Mouse (Mus musculus) midbrain, embryonic 10.5 days (tissue): ENCODE measurements at regions not wholly inside any gene's neighbourhood (a gene's known extent, or its start where the extent isn't known, plus 50 kb on each side); places are given as distances from the start of the nearest gene placed in this dataset.

Experiments used
- DNase-seq: peaks from one replicate; pipeline ENCODE4 v3.0.0-alpha.2; 2017; ENCODE audit warnings: low spot score
- H3K27ac ChIP-seq: fragments of 300-500 bp; sonication (generic); replicated peaks from 2 replicates; pipeline ENCODE4 v1.5.1; 2016; ENCODE audit warnings: mild to moderate bottlenecking
- H3K27me3 ChIP-seq: fragments of 300-500 bp; sonication (generic); 2 replicates; pipeline ENCODE4 v1.6.1; 2016; ENCODE audit warnings: low read depth, mild to moderate bottlenecking; ENCODE audit not compliant: poor library complexity, severe bottlenecking
- H3K36me3 ChIP-seq: fragments of 300-500 bp; sonication (generic); 2 replicates; pipeline ENCODE4 v1.6.1; 2016; ENCODE audit warnings: mild to moderate bottlenecking, moderate library complexity
- H3K4me1 ChIP-seq: fragments of 300-500 bp; sonication (generic); 2 replicates; pipeline ENCODE4 v1.6.1; 2016
- H3K4me3 ChIP-seq: fragments of 300-500 bp; sonication (generic); 2 replicates; pipeline ENCODE4 v1.5.1; 2016; ENCODE audit warnings: mild to moderate bottlenecking, moderate library complexity
- H3K9me3 ChIP-seq: fragments of 300-500 bp; sonication (generic); replicated peaks from 2 replicates; pipeline ENCODE4 v1.6.1; 2016; ENCODE audit warnings: mild to moderate bottlenecking
- whole genome bisulfite sequencing: fragments of 180-500 bp; shearing (Covaris S2); methylation state at CpG from one replicate; pipeline ENCODE4 v1.1.7; 2016; 5-methylcytosine and 5-hydroxymethylcytosine counted together

DNA sequence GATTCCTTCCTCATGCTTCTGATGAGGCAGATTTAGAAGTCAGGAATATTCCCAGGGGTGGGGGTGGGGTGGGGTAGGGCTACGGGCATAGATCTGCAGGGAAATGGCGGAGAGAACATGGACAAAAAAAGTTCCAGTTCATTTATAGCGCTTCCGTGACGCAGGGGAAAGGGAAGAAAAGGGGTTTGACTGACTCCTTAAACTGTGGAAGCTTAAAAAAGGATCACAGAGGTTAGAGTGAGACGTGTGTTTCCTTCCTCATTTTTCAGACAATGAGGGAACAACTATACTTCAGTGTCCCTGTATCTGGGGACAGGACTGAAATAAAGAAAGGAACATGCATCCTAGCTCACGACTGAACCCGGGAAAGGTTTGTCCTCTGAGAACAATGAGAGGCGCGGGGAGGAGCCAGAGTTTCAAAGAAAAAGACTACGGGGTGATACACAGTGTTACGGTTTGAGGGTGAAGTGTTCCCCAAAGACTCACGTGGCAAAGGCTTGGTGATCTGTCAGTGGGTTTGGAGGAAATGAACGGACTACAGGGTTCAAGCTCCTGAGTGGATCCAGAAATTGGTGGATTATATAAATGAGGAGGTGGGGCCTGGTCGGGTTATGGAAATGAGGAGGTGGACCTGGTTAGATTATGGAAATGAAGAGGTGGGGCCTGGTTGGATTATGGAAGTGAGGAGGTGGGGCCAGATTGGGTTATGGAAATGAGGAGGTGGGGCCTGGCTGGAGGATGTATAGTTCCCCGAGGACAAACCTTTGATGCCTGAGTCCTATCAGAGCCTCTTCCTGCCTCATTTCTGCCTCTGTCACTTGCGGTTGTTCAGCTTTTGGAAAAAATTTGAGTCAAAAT is 57.8 kb upstream of the Tmem150c start:
- no peaks in the 10 kb centered on the region for H3K36me3 ChIP-seq
- H3K4me3 ChIP-seq, result peak overlapping the region; percentile 48
- DNase-seq, result peak; percentile 60
- no peaks in the 10 kb centered on the region for H3K9me3 ChIP-seq
- no peaks in the 10 kb centered on the region for H3K27me3 ChIP-seq
- peaks cover 18% of the 10 kb centered on the region for H3K4me1 ChIP-seq
- peak overlapping the region; percentile 82 for H3K27ac ChIP-seq
- WGBS, result 19% methylated on average over 17 of the region's 17 CpGs

DNA sequence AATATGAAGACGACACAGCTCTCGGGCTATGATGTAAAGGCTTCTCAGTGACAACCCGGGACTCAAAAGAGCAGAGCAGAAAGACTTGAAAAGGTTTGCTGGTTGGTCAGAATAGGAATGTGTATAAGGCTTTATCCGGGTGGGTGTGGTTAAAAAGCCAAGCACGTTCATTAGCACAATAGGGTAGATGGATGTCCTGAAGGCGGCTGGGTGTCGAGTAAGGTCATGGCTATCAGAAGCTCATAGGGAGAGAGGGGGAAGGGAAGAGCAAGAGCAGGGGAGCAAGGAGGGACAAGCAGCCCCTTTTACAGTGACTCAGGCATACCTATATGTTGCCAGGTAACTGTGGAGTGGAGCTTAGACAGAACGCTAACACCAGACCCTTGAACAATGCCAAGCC is 54.3 kb upstream of the Tmem150c start:
- Histone ChIP-seq H3K4me1 (peaks cover 18% of the 10 kb centered on the region), H3K36me3 (no peaks in the 10 kb centered on the region), H3K27me3 (no peaks in the 10 kb centered on the region), H3K9me3 (no peaks in the 10 kb centered on the region), H3K27ac (no peak overlapping the region), H3K4me3 (no peak overlapping the region)
- no peak for DNase-seq
- WGBS, result 72% methylated on average over 8 of the region's 8 CpGs

DNA sequence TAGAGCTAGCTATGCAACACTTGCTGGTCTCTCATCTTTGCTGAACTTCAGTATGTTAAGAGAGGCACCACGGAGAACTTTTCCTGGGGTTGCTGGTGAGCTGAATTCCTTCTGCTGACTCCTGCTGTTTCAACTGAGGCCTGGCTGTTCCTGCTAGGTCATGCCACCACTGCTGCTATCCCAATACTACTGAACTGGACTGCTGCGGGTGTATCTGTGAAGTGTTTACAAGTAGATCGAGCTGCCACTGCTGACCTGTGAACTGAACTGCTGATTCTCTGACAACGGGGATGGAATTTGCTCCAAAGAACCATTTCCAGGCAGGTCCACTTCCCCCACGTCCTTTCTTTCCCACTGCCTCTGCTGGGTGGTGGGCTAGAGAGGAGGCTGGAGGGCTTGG is 51.1 kb upstream of the Tmem150c start:
- Histone ChIP-seq H3K9me3 (no peaks in the 10 kb centered on the region), H3K4me3 (no peak overlapping the region), H3K36me3 (no peaks in the 10 kb centered on the region), H3K27ac (no peak overlapping the region), H3K27me3 (no peaks in the 10 kb centered on the region), H3K4me1 (peaks cover 5% of the 10 kb centered on the region; the same call in 1 of the 2 replicates)
- 84% methylated on average over 5 of the region's 5 CpGs for WGBS
- no peak for DNase-seq
